Mouse (Mus musculus) heart, adult 2 months (tissue): ENCODE data around the gene Rec8.

Experiments used
- CTCF ChIP-seq: fragments of 200-600 bp; IDR thresholded peaks from 2 replicates; pipeline ENCODE4 v1.8.1; 2022; ENCODE audit warnings: antibody characterized with exemption, mild to moderate bottlenecking, moderate library complexity
- POLR2A ChIP-seq: fragments of 200-500 bp; IDR thresholded peaks from 2 replicates; pipeline ENCODE4 v1.6.1; 2011; ENCODE audit warnings: mild to moderate bottlenecking, low read depth, low read length, control low read depth; ENCODE audit not compliant: insufficient read depth

DNA sequence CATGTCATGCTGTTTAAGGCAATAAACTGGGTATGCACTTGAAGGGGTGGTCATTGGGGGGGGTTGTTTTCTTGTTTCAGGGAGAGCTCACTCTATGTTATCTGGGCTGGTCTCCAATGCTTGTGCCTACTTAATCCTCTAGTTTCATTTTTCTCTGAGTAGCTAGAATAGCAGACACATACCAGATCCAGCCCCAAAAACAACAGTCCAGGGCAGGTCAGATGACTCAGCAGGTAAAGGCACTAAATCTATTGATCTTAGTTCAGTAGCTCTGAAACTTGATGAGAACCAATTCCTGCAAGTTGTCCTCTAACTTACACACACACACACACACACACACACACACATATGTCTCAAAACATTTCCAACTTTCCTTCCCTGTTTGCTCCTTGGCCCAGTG lies 46.1 kb upstream of the Rec8 start:
- TF ChIP-seq CTCF (no peak), POLR2A (no peak)
